Mouse (Mus musculus): Measurements from ENCODE around the gene Iqcg. TPM values are rescaled to one million over a fixed set of nuclear protein-coding genes. Genes with fewer than 3 reads are reported as not detected.
A peak's percentile ranks its signal among the peaks of the same experiment; 100 is the strongest.
"Not testable (repeated sequence)": the region's sequence is repeated elsewhere in the genome, so short reads cannot be mapped to it uniquely, and the experiment has no call there.

Gene Iqcg
- polyA plus RNA-seq, 1 experiment: 3.3 TPM

GRCm38 (mm10) chr16:33064636-33065035 lies 8.6 kb upstream of the Iqcg start:
- Histone ChIP-seq H3K27me3 (replicated peaks) (no peaks in the 10 kb centered on the region), H3K4me1 (peaks cover 39% of the 10 kb centered on the region), H3K9me3 (no peaks in the 10 kb centered on the region), H3K4me3 (replicated peaks) (no peak overlapping the region), H3K36me3 (replicated peaks; ENCODE audit: low read length) (peaks cover 30% of the 10 kb centered on the region)
- TF ChIP-seq FLI1 (IDR thresholded peaks at IDR 0.05; ENCODE audit: low read length): no peak
- TF ChIP-seq GATA1 (IDR thresholded peaks at IDR 0.05; ENCODE audit: borderline replicate concordance, low read length): no peak

GRCm38 (mm10) chr16:33063267-33063666 lies 7.2 kb upstream of the Iqcg start:
- Histone ChIP-seq H3K4me1 (peaks cover 53% of the 10 kb centered on the region), H3K27me3 (replicated peaks) (no peaks in the 10 kb centered on the region), H3K36me3 (replicated peaks; ENCODE audit: low read length) (peaks cover 40% of the 10 kb centered on the region), H3K4me3 (replicated peaks) (peak overlapping the region; percentile 97), H3K9me3 (no peaks in the 10 kb centered on the region)
- no peak for TF ChIP-seq GATA1 (IDR thresholded peaks at IDR 0.05; ENCODE audit: borderline replicate concordance, low read length)
- no peak for TF ChIP-seq FLI1 (IDR thresholded peaks at IDR 0.05; ENCODE audit: low read length)

GRCm38 (mm10) chr16:33062682-33063131 lies 6.7 kb upstream of the Iqcg start:
- Histone ChIP-seq H3K4me1 (peaks cover 58% of the 10 kb centered on the region), H3K27me3 (replicated peaks) (no peaks in the 10 kb centered on the region)

GRCm38 (mm10) chr16:33062024-33062681 lies 6.1 kb upstream of the Iqcg start, which contains the start of gene Lmln:
Lmln (plus strand) TSS chr16:33062521.
- Histone ChIP-seq H3K4me3 (replicated peaks) (peak within 1 kb of the TSS; percentile 97), H3K27me3 (replicated peaks) (no peaks in the 10 kb centered on the region), H3K36me3 (replicated peaks; ENCODE audit: low read length) (peaks cover 42% of the 10 kb centered on the region), H3K4me1 (peaks cover 58% of the 10 kb centered on the region), H3K9me3 (no peaks in the 10 kb centered on the region)
- TF ChIP-seq GATA1 (IDR thresholded peaks at IDR 0.05; ENCODE audit: borderline replicate concordance, low read length) (no peak), FLI1 (IDR thresholded peaks at IDR 0.05; ENCODE audit: low read length) (no peak)

More at GRCm38 (mm10) chr16:33062682-33063131, 6.7 kb upstream of the Iqcg start:
- H3K36me3 ChIP-seq (replicated peaks; ENCODE audit: low read length): peaks cover 41% of the 10 kb centered on the region
- H3K9me3 ChIP-seq: no peaks in the 10 kb centered on the region
- TF ChIP-seq GATA1 (IDR thresholded peaks at IDR 0.05; ENCODE audit: borderline replicate concordance, low read length): no peak
- TF ChIP-seq FLI1 (IDR thresholded peaks at IDR 0.05; ENCODE audit: low read length): no peak
- peak overlapping the region; percentile 97 for H3K4me3 ChIP-seq (replicated peaks)

- TF ChIP-seq GATA1 (IDR thresholded peaks at IDR 0.05; ENCODE audit: borderline replicate concordance, low read length) (no peak), FLI1 (IDR thresholded peaks at IDR 0.05; ENCODE audit: low read length) (no peak)
- no peaks in the 10 kb centered on the region for H3K27me3 ChIP-seq (replicated peaks)
- H3K4me3 ChIP-seq (replicated peaks): no peak overlapping the region
- H3K4me1 ChIP-seq: peaks cover 58% of the 10 kb centered on the region
- H3K9me3 ChIP-seq: no peaks in the 10 kb centered on the region
- peaks cover 36% of the 10 kb centered on the region for H3K36me3 ChIP-seq (replicated peaks; ENCODE audit: low read length)
These were observed 5.4 kb upstream of the Iqcg start for GRCm38 (mm10) chr16:33061400-33061799.

- H3K4me3 ChIP-seq (replicated peaks): no peak overlapping the region
- no peaks in the 10 kb centered on the region for H3K9me3 ChIP-seq
- H3K4me1 ChIP-seq: peaks cover 58% of the 10 kb centered on the region
- TF ChIP-seq GATA1 (IDR thresholded peaks at IDR 0.05; ENCODE audit: borderline replicate concordance, low read length): no peak
- no peak for TF ChIP-seq FLI1 (IDR thresholded peaks at IDR 0.05; ENCODE audit: low read length)
- H3K36me3 ChIP-seq (replicated peaks; ENCODE audit: low read length): peaks cover 36% of the 10 kb centered on the region
- H3K27me3 ChIP-seq (replicated peaks): no peaks in the 10 kb centered on the region
These were observed 4.9 kb upstream of the Iqcg start for GRCm38 (mm10) chr16:33060926-33061325.

- no peaks in the 10 kb centered on the region for H3K9me3 ChIP-seq
- no peak overlapping the region for H3K4me3 ChIP-seq (replicated peaks)
- no peaks in the 10 kb centered on the region for H3K27me3 ChIP-seq (replicated peaks)
- no peak for TF ChIP-seq FLI1 (IDR thresholded peaks at IDR 0.05; ENCODE audit: low read length)
- TF ChIP-seq GATA1 (IDR thresholded peaks at IDR 0.05; ENCODE audit: borderline replicate concordance, low read length): no peak
- H3K36me3 ChIP-seq (replicated peaks; ENCODE audit: low read length): peaks cover 36% of the 10 kb centered on the region
- H3K4me1 ChIP-seq: peaks cover 62% of the 10 kb centered on the region
These were observed 3.5 kb upstream of the Iqcg start for GRCm38 (mm10) chr16:33059471-33059870.

- H3K9me3 ChIP-seq; H3K4me3 ChIP-seq (replicated peaks); H3K27me3 ChIP-seq (replicated peaks): not testable (repeated sequence)
- Histone ChIP-seq H3K36me3 (replicated peaks; ENCODE audit: low read length) (peaks cover 36% of the 10 kb centered on the region), H3K4me1 (peaks cover 57% of the 10 kb centered on the region)
These were observed 2.6 kb upstream of the Iqcg start for GRCm38 (mm10) chr16:33058656-33059055.

GRCm38 (mm10) chr16:33058033-33058432 lies 2.0 kb upstream of the Iqcg start:
- Histone ChIP-seq H3K9me3 (no peaks in the 10 kb centered on the region), H3K4me3 (replicated peaks) (peak overlapping the region; percentile 97), H3K36me3 (replicated peaks; ENCODE audit: low read length) (peaks cover 36% of the 10 kb centered on the region), H3K4me1 (peaks cover 54% of the 10 kb centered on the region), H3K27me3 (replicated peaks) (no peaks in the 10 kb centered on the region)
- TF ChIP-seq GATA1 (IDR thresholded peaks at IDR 0.05; ENCODE audit: borderline replicate concordance, low read length): no peak
- no peak for TF ChIP-seq FLI1 (IDR thresholded peaks at IDR 0.05; ENCODE audit: low read length)

GRCm38 (mm10) chr16:33056786-33057185 lies 768 bp upstream of the Iqcg start:
- Histone ChIP-seq H3K36me3 (replicated peaks; ENCODE audit: low read length) (peaks cover 36% of the 10 kb centered on the region), H3K4me1 (peaks cover 48% of the 10 kb centered on the region), H3K4me3 (replicated peaks) (peak overlapping the region; percentile 97), H3K27me3 (replicated peaks) (no peaks in the 10 kb centered on the region), H3K9me3 (no peaks in the 10 kb centered on the region)
- no peak for TF ChIP-seq FLI1 (IDR thresholded peaks at IDR 0.05; ENCODE audit: low read length)
- TF ChIP-seq GATA1 (IDR thresholded peaks at IDR 0.05; ENCODE audit: borderline replicate concordance, low read length): no peak

Data from megakaryocyte, embryonic 14.5 days (primary cell).